Mouse (Mus musculus) induced T-regulatory cell, adult 2 months (primary cell): Measurements from ENCODE around the gene Atf7.
A peak's percentile ranks its signal among the peaks of the same experiment; 100 is the strongest.
"Not testable (repeated sequence)": the region's sequence is repeated elsewhere in the genome, so short reads cannot be mapped to it uniquely, and the experiment has no call there.

Experiments
- DNase-seq: peaks from one replicate; pipeline ENCODE4 v3.0.0-alpha.2; 2012; ENCODE audit warnings: low read depth

Atf7 gene

DNA sequence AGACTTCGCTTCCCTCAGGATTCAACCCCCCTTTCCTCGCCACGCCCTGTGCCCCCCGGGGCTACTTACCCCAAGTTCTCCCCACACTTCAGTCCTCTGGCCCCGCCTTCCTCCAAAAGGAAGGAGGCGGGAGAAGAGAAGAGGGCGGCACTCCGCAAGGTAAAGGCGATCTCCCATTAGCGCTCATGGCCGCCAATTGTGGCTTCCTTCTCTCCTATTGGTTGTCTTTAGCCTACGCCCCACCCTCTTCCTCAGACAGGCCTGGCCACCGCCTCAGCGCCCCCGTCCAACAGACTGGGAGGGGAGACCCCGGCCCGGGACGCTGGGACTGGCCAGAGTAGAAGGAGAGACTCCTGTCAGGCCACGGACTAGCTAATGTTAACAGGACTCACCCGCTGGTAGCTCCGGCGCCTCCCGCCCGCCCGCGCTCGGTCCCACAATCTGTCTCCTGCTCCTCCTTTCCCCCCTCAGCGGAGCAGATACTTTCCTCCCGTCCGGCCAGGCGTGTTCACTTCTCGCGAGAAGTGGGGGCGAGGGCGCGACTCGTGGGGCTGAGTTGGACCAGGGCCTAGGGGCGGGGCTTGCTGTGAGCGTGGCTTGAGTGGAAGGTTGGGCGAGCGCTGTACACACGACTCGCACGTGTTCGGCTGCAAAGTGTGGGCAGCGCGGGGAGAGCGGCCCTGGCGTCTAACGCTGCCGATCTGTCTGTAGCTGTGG, at the start of gene Atf7, which contains the start of gene Gm28047:
Gene Atf7 (minus strand): TSS at position 495 of the 717 bp plus-strand sequence.
Gene Gm28047 (minus strand): TSS at position 98 of the 717 bp plus-strand sequence.
- DNase-seq: peak; percentile 100

DNA sequence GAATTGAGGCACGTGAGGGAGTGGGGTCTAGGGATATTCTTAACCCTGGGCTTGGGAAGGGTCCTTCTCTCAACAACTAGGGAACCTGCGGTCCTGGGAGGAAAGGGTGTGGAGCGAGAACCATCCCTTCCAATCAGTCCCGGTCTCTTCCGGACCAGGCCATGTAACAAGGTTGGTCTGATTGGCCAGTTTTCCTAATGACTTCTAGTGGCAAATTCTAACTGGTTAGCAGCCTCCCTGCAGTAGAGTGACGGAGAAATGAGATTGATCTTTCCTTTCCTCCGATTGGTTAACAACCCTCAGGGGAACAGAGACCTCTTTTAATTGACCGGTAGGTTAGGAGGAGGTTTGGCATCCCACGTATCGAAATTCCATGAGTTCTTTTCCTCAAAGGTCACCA, 48.3 kb upstream of the Atf7 start:
- peak; percentile 17 for DNase-seq

DNA sequence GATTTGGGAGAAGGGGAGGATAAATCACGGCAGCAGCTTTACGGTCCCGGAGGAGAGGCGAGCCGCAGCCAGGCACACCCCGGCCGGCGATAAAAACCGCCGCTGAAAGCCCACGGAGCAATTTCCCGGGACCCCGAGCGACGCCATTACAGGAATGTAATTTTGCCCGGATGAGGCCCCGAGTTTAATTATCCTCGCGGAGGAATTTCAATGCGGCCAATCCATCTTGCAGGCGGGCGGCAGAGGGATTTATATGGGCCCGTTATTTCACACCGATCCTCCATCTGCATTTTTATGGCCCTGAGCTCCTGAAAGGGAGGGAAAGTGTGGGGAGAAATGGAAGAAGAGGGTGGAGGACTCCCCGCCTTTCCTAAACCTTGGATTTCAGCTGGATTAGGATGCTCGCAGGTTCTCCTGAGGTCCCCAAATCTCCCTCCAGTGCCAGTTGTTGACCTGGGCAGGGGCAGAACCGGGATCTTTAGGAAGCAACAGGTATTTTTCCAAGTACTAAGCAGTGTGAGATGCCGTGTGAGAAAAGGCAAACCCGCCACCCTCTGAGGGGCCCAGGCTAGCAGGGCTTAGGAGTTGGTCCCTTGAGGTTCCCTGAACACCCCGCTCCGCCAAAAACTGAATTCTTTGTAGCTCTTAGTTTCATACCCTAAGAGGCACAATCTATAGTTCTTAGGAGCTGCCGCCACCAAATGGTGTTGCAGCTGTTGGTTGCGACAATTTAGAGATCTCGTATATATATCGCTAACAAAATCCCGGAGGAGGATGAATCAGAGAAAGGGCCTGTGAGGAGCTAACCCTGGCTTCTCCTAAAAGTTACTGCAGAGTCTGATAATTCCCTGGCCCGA, 47.2 kb upstream of the Atf7 start, which contains the start of gene Atp5g2:
Gene Atp5g2 (minus strand): TSS at position 138 of the 857 bp plus-strand sequence.
- peak; percentile 30 for DNase-seq

DNA sequence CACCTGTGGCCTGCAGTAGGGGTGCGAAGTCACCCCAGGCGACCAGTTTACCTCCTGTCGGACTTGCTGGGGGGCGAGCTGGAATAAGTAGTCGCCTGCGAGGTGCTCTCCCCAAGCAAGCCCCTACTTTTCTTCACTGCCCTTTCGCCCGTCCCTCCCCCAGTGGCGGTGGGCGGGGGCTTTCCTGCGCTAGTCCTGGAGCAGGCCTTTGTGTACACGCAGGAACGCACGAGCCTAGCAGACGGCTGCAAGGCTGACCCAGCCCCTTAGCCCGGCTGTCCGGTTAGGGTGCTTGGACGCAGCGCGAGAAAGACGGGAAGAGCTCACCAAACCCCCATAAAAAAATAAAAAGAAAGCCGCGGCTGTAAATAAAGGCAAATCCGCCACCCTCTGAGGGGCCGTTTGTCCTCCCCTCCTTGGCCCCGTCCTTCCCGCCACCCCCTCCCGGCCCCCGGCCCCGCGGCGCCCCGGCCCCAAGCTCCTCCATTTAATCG, 46.5 kb upstream of the Atf7 start:
- DNase-seq: peak; percentile 74

DNA sequence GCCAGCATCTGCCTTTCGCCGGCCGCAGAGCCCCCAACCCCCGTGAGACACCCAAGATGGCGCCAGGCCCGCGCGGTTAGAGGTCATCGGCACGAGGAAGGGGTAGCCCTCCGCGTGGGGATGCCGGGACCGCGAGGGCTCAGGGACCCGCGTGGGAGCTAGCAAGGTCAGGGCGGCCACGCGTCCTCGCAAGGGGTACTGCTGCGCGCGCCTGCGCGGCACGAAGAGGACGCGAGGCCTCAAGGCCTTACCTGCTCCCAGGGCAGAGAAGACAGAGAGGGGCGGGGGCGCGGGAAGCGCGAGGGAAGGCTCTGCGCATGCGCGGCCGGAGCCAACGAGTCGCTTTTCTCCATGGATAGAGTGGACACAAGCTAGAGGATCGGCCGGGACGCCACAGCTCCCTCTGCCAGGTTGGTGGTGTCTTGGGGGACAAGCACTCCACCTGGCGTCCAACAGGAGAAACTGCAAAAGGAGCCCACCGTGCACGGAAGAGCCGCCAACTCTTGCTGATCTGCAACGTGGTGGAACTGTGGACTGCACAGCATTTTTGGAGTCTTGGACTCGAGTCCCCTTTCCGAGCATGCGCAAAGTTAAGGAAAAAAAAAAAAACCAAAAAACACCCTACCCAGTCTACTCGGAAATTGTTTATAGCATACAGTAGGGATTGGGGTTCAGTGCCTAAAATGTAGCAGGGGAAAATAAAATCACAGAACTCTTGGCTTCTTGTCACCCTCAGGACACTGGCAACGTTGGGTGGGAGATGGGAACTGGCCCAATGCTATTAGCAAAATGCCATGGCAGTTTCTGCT, 45.7 kb upstream of the Atf7 start:
- peak; percentile 99 for DNase-seq

DNA sequence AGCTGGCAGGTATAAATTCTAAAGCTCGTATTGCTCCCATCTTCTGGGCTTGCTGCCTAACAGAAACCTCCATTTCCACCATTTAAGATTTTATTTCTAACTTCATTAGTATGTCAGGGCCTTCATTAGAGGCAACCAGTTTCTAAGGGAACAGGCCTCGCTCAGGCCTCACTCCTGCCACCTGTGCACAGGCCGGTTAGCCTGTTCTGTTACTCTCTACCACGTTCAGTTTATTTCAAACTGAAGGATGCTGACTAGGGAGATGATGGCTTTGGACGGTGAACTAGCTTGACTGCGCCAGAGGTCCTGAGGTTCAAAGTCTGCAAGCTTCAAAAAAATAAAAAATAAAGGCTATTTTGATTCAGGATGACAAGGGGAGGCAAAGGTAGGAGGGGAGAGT, 45.0 kb upstream of the Atf7 start:
- no peak for DNase-seq

DNA sequence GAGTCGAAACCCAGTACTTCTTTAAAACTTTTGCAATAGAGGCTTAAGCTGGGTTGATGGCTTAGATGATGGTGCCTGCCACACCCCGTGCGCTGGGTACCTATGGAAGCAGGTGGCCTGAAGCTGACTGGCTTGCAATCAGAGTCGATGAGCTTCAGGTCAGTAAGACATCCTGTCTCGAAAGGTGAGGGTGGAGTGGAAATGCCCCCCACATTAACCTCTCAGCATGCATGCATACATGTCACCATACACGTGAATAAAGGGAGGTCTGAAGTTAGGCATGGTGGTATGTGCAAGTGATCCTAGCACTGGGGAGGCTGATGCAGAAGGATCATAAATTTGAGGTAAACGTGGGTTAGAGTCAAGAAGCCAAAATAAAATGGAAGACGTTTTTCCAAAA, 44.3 kb upstream of the Atf7 start:
- DNase-seq: peak; percentile 7

DNA sequence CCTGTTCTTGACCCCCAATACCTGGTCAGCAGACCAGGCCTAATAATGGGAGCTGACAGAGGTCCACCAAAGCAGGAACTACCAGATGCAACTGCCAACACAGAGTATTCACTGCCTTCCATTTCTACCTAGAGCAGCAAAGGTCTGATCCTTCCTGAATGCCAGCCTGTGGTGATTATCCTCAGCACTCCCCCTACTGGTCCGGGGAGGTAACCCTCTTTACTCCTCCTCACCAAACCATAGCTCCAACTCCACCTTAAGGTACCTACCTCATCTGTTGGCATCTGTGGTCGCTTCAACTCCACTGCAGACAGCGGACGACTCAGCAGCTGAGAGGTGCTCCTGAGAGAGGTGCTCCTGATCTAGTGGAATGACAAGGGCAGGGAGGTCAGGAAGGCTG, 40.2 kb upstream of the Atf7 start:
- DNase-seq: peak; percentile 79

DNA sequence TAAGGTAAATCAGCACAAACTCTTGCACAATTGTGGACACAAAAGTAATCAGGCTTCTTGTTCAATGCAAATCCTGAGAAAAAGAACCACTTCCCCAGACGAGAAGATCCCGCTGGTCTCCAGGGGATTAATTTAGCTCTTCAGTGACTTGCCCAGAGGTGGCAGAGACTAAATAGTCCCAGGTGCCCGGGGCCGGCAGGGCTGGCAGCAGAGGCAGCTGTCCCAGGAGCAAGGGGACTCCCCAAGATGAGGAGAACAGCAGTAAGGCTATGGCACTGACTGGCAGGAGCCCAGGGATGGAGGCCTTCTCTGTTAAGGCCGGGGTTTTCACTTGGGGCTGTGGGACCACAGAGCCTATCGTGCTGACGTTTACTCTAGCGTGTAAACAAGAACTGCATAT, 38.6 kb upstream of the Atf7 start:
- DNase-seq: no peak

DNA sequence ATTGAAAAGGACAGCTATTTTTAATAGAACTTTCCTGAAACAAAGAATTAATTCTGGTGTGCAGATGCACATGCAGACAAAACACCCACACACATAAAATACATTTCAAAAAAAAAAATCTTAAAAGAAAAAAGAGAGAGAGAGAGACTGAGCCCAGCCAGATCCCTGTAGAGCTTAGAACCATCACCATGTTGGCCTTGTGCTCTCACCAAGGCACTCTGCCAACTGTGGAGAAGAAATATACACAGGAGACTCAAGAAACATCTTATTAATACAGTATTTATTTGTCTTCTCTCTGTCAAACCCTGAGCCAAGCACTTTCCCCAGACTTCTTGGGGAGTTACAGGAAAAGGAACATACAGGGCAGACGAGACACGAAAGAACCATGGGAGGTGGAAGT, 37.3 kb upstream of the Atf7 start:
- DNase-seq: not testable (repeated sequence)

DNA sequence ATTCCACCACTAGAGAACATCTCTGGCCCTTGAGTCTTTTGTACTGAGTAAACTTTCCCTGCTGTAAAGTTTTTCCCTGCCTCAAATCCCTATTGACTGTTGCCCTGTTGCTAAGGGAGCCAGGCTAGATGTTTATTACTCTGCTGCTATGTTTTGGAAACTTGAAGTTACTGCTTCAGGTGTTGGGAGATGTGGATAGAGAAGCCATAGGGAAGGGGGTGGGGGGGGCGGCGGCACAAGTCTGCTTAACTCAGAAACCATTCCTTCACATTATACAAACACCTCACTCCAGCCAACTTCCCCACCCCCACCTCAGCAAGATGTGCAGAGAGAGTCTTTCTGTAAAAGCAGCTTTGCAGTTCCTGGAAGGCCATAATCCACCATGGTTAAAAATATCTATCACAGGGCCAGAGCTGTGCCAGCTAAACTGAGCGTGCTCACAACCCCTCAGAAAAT, 32.7 kb upstream of the Atf7 start:
- DNase-seq: no peak

DNA sequence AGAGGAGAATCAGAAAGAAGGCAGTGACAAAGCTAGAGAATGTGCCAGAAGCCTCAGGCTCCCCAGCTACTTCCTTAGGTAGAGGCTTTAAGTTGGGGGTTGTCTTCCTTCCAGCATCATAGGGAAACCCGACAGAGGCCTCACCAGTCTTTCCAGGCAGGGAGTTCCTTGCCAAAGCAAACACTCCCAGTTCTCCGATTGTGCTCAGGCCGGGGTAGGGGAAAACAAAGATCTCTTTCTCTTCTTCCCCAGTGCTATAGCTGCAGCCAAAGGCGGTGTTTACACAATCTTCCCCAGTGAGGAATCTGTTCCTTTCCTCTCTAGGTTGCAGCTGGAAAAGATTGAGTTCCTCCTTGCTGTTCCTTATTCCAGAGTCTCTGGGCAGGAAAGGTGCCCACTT, 31.4 kb upstream of the Atf7 start:
- no peak for DNase-seq

DNA sequence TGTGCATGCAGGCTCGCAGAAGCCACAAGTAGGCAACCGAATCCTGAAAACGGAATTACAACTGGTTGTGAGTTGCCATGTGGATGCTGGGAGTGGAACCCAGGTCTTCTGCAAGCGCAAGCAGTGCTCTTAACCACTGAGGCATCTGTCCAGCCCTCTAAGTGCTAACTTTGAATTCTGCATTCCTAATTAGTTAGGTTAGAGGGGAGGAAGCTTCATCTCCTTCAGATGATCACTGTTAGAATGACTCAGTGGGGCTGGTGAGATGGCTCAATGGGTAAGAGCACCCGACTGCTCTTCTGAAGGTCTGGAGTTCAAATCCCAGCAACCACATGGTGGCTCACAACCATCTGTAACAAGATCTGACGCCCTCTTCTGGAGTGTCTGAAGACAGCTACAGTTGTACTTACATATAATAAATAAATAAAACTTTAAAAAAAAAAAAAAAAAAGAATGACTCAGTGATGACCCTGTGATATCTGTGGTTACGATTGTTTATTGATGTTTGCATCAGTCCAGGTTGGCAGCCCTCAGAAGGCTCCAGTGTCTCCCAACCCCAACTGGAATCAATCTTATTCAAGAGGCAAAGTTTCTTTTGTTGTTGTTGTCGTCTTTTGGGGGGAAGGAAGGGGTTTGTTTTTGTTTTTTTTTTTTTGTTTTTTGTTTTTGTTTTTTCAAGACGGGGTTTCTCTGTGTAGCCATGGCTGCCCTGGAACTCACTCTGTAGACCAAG, 26.8 kb upstream of the Atf7 start:
- not testable (repeated sequence) for DNase-seq

DNA sequence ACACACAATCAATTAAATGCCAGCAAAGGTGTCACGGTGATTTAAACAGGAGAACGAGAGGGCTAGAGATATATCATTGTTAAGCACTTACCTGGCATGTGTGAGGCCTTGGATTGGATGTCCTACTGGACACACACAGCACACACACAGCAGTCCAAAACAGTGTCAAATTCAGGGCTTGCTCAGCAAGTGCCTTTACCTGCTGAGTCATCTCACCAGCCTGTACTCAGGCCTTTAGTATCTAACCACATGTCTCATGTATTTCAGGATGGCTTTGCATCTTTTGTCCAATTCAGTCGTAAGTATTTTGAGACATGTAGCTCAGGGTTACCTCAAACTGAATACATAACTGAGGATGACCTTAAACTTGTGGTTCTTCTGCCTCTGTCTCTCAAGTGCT, 25.8 kb upstream of the Atf7 start:
- DNase-seq: no peak

DNA sequence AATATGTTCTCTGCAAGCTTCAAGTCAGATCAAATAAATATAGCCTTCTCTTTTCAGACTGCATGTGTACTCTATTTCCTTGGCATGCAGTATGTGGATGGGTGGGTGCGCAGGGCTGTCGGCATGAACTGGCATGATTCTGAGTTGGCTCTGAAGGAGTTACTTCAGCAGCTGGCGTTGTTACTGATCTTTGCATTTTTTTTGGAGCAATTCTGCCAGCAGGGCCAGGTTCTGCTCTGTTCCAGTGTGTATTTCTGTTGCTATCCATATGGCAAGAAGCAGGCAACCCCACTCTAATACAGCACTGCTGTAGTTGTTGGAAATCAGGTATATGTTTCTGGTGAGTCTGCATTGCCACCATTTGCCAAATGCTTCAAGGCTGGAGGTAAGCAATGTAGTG, 10.6 kb upstream of the Atf7 start:
- no peak for DNase-seq

DNA sequence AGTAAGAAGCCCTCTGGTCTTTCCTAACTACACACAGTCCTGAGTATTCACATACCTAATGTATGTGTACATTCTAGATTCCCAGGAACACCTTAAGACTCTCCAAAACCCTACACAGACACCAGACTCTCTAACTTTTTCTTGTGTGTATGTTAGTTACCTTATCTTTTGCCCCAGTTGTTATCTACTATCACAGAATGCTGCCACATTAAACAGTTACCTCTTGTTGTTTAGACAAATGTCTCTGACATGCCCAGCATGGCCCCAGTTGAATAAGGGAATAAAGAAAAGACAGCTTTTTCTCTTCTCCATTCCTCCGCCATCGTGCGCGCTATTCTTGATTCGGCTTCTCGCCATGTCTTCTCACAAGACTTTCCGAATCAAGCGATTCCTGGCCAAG, 9.4 kb upstream of the Atf7 start:
- DNase-seq: no peak

DNA sequence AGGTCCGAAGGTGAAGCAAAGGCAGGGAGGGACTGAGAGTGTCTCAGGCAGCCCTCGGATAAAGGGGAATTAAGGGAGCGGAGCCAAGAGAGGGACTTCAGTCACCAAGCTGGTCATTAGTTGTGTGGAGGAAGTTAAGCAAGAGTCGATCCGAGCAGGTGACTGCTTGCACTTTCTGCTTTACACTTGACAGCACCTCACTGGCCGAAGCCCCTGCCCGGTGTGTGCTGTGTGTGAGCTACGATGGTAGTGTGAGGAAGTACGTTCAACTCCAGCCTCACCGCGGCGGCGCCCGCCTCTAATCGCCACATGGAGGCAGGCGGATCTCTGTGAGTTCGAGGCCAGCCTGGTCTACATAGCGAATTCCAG, 407 bp upstream of the Atf7 start:
- no peak for DNase-seq

DNA sequence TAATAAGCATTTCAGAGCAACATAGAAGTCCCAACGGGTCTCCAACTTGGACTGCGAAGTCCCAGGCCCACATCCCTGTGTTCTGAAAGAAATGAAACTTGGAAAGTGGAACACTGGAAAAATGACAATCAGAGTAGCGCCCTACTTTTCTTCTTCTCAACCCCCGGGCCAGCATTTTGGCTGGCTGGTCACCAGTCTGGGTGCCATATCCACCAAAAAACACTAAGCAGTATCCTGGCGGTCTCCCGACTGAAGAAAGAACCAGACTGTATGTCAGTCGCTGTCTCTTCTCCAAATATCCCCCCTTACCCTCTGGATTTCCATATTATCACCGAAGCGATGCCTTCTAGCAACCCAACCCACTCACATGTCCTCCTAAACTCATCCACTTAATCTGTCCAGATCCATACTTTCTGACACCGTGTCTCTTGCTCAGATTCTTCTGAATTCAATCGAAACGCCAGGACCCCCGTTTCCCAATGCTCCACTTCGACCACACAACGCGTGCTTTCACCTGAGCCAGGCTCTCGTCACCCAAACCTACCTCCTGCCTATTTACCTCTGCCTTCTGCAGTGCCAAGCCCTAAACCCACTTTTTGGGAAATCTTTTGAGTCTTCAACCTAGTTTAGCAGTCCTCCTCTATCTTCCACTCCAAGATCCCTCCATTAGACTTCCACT, 834 bp downstream of the Atf7 start:
- no peak for DNase-seq

DNA sequence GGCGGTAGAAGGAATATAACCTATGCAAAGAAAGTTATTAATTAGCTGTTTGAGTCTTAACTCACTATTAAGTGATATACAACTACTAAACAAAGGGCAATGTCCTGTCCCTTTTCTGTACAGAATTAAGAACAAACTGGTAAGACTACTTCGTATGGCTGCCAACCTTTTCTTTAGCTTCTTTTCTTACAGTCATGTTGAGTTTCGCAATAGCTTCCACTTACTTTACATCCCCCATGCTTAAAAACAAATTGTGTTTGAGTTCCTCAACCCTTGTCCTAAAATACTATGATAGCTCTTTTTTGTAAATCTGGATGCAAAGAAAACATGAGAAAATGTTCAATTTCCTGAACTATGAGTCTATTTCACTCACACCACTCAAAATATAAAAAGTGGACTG, 2.1 kb downstream of the Atf7 start:
- DNase-seq: no peak

DNA sequence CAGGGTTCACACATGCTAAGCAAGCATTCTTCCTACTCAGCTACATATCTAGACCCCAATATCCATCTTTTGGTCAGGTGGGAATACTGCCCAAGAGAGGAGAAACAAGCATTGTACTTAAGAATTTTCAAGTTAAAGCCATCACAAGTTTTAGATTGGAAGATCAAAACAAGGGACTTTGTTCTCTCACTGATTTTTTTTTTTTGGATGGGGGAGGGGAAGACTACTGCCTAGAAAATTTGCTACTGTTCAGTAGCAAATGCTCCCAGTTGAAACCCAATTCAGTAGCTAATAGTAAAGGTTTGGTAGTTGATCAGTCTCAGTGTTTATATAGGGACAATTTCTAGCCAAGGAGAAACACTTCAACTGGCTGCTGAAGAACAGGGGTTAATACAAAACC, 2.7 kb downstream of the Atf7 start:
- DNase-seq: no peak

DNA sequence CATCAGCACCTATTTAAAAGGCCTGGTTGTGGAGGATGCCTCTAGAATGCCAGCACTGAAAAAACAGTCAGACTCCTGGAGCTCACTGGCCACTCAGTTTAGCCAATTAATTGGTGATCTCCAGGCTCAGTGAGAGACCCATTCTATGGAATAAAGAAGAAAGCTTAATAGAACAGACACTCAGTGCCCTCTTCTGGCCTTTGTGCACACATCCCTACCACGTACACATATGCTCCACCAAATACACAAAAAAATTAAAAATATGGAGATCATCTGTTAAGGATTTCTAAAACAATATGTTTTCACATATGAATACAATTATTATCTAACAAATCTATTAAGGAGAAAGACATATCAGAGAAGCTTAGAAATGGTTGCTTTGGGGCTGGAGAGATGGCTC, 4.5 kb downstream of the Atf7 start:
- no peak for DNase-seq
